Mouse (Mus musculus) hindbrain, postnatal 0 days (tissue): ENCODE measurements around the gene Prr23a2. TPM values are rescaled to one million over a fixed set of nuclear protein-coding genes. Genes with fewer than 3 reads are reported as not detected.

Source experiments
- ATAC-seq: fragments of 200-750 bp; cut with Nextera tagmentation; 2 replicates; pipeline ENCODE4 v1.8.0; 2017; ENCODE audit warnings: mild to moderate bottlenecking, moderate TSS enrichment, moderate library complexity
- DNase-seq: peaks from one replicate; pipeline ENCODE4 v3.0.0-alpha.2; 2015; ENCODE audit warnings: low spot score
- H3K27ac ChIP-seq: fragments of 300-500 bp; sonication (generic); 2 replicates; pipeline ENCODE4 v1.5.1; 2014; ENCODE audit warnings: mild to moderate bottlenecking
- H3K27me3 ChIP-seq: fragments of 300-500 bp; sonication (generic); 2 replicates; pipeline ENCODE4 v1.6.1; 2014; ENCODE audit warnings: low read length, mixed read lengths; ENCODE audit not compliant: insufficient read depth
- H3K36me3 ChIP-seq: fragments of 300-500 bp; sonication (generic); 2 replicates; pipeline ENCODE4 v1.6.1; 2014; ENCODE audit warnings: low read length, mixed read lengths; ENCODE audit not compliant: insufficient read depth
- H3K4me1 ChIP-seq: fragments of 300-500 bp; sonication (generic); 2 replicates; pipeline ENCODE4 v1.6.1; 2014; ENCODE audit warnings: antibody characterized with exemption, low read length, mixed read lengths; ENCODE audit not compliant: insufficient read depth
- H3K4me2 ChIP-seq: fragments of 300-500 bp; sonication (generic); 2 replicates; pipeline ENCODE4 v1.6.1; 2014; ENCODE audit warnings: low read depth, mild to moderate bottlenecking, low read length, moderate library complexity, mixed read lengths
- H3K4me3 ChIP-seq: fragments of 300-500 bp; sonication (generic); 2 replicates; pipeline ENCODE4 v1.5.1; 2014; ENCODE audit warnings: low read length
- H3K9ac ChIP-seq: fragments of 300-500 bp; sonication (generic); replicated peaks from 2 replicates; pipeline ENCODE4 v1.6.1; 2014; ENCODE audit warnings: mild to moderate bottlenecking, low read length, moderate library complexity, mixed read lengths
- H3K9me3 ChIP-seq: fragments of 300-500 bp; sonication (generic); 2 replicates; pipeline ENCODE4 v1.6.1; 2016; ENCODE audit warnings: low read length, mixed read lengths
- CTCF ChIP-seq: IDR thresholded peaks from 2 replicates; pipeline ENCODE4 v1.5.1; 2016; ENCODE audit warnings: antibody characterized with exemption, control low read depth, low read depth
- WGBS: fragments of 180-500 bp; shearing (Covaris S2); extraction: QIAGEN DNeasy Blood & Tissue Kit; methylation state at CpG from one replicate; pipeline ENCODE4 v1.1.7; 2014; 5-methylcytosine and 5-hydroxymethylcytosine counted together
- polyA plus RNA-seq: library from polyadenylated mRNA; unstranded; fragments of >200 nt; fragmentation: Nextera tagmentation; extraction: Ambion mirVana; gene quantifications from 2 replicates; pipeline ENCODE4 v1.2.1, GENCODE M21; 2015
- total RNA-seq: library from RNA; depleted of rRNA; stranded (reverse); fragments of >200 nt; gene quantifications from 2 replicates; pipeline ENCODE4 v1.2.3, GENCODE M21; 2014; rRNA removed

The Prr23a2 gene
- total and polyA plus RNA-seq, 2 experiments from 2014 or later = not detected

DNA sequence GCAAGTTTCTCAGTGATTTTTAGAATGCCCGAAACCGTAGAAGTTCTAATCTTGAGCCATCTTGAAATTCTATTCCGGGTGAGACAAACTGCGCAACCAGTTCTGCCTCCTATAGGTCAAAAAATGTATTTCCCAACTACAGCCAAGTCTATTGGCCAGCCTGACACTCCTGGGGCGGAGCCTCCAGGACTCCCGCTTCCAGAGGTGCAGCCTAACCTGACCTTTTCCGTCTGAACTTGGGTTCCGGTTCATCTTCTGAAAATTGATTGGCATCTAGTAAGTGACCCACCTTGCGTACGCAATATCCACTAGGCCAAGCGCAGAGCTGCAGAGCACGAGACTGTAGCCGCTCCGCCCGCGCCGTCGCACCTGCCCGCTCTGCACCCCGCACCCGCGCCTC lies 8.3 kb downstream of the Prr23a2 start, which contains the start of gene Prr23a3:
Gene Prr23a3, plus strand, starts transcription at position 197 of the 400 bp plus-strand sequence.
- Histone ChIP-seq H3K4me2 (no peak within 1 kb of the TSS), H3K4me3 (no peak within 1 kb of the TSS), H3K27me3 (no peaks in the 10 kb centered on the region), H3K36me3 (no peaks in the 10 kb centered on the region), H3K9ac (no peak within 1 kb of the TSS), H3K27ac (no peak within 1 kb of the TSS), H3K4me1 (no peaks in the 10 kb centered on the region), H3K9me3 (0 out of 2 replicates have a peak, but pooled peaks cover 6% of the 10 kb centered on the region)
- WGBS = 68% methylated on average over 22 of the region's 22 CpGs
- DNase-seq = no peak
- no peak for ATAC-seq
- no peak for TF ChIP-seq CTCF

DNA sequence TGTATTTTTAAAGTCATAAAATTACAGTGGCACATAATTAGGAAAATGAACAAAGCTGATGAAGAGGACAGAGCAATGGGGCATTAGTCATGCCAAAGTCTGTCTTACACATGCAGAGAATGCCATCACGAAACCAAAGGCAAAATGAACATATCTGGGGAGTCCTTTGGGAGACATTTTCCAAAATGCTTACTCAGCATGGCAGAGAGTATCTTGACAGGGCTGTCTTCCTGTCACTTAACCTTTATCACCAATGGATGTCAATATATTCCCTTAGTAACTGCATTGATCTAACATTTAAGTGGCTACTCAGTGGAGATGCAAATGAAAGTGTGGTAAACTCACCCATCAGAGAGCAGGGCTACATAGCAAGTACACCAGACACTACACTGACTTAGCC lies 45.2 kb downstream of the Prr23a2 start:
- ATAC-seq = no peak
- Histone ChIP-seq H3K27me3 (no peaks in the 10 kb centered on the region), H3K4me1 (no peaks in the 10 kb centered on the region), H3K27ac (no peak overlapping the region), H3K9me3 (no peaks in the 10 kb centered on the region), H3K9ac (no peak overlapping the region), H3K36me3 (no peaks in the 10 kb centered on the region), H3K4me2 (no peak overlapping the region), H3K4me3 (no peak overlapping the region)
- TF ChIP-seq CTCF = no peak
- no peak for DNase-seq
- 84% methylated on average over 1 of the region's 1 CpGs for WGBS

DNA sequence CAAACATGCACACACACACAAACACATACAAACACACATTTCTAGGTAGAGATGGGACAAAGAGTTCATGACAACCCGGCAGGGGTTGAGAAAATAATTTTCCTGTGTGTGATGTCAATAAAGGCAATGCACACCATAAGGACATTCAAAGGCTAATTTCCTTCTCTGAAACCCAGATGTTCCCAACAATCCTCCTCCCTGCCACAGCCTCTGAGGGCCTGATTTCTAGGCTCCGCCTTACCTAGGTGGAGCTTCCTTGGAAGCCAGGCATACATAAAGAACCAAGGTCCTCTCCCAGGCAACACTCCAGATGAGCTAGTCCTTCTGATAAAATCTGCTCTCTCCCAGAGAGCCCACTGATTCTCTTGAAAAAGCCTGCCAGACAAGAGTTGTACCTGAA lies 46.5 kb downstream of the Prr23a2 start, which contains the start of gene 7420426K07Rik:
Gene 7420426K07Rik, plus strand, starts transcription at position 301 of the 400 bp plus-strand sequence.
- H3K27ac ChIP-seq = no peak within 1 kb of the TSS
- no peak for ATAC-seq
- H3K27me3 ChIP-seq = no peaks in the 10 kb centered on the region
- H3K4me2 ChIP-seq = no peak within 1 kb of the TSS
- TF ChIP-seq CTCF = no peak
- H3K9ac ChIP-seq = no peak within 1 kb of the TSS
- H3K9me3 ChIP-seq = no peaks in the 10 kb centered on the region
- no peak within 1 kb of the TSS for H3K4me3 ChIP-seq
- no peaks in the 10 kb centered on the region for H3K36me3 ChIP-seq
- H3K4me1 ChIP-seq = no peaks in the 10 kb centered on the region
- WGBS = 93% methylated on average over 2 of the region's 2 CpGs
- no peak for DNase-seq

Other genes starting within 250 kb of the Prr23a2 start
- not detected in 2 replicates for gene Prr23a1, start 14.0 kb upstream of the Prr23a2 start, total RNA-seq
- gene Prr23a1, start 14.0 kb upstream of the Prr23a2 start, polyA plus RNA-seq = not detected in 2 replicates
- not detected in 2 replicates for gene Prr23a3, start 8.3 kb downstream of the Prr23a2 start, total RNA-seq
- 0.09 TPM in 1 of 2 replicates, not detected in the other for gene Prr23a3, start 8.3 kb downstream of the Prr23a2 start, polyA plus RNA-seq
- gene 7420426K07Rik, start 46.6 kb downstream of the Prr23a2 start, total RNA-seq = not detected in 2 replicates
- not detected in 2 replicates for gene 7420426K07Rik, start 46.6 kb downstream of the Prr23a2 start, polyA plus RNA-seq
- 0.04 and 0.05 TPM in 2 replicates for gene Foxl2, start 98.8 kb downstream of the Prr23a2 start, total RNA-seq
- gene Foxl2, start 98.8 kb downstream of the Prr23a2 start, polyA plus RNA-seq = 0.28 and 0.57 TPM in 2 replicates
- 31.3 and 32.1 TPM in 2 replicates for gene Faim, start 129.9 kb downstream of the Prr23a2 start, total RNA-seq
- gene Faim, start 129.9 kb downstream of the Prr23a2 start, polyA plus RNA-seq = 116 and 123 TPM in 2 replicates
- not detected in 2 replicates for gene Gm1123, start 179.2 kb downstream of the Prr23a2 start, total RNA-seq
- gene Gm1123, start 179.2 kb downstream of the Prr23a2 start, polyA plus RNA-seq = 0.09 and 0.15 TPM in 2 replicates